Mouse (Mus musculus): Measurements from ENCODE around the gene Acbd4. TPM values are rescaled to one million over a fixed set of nuclear protein-coding genes. Genes with fewer than 3 reads are reported as not detected.

Gene Acbd4
- total RNA-seq, 1 experiment, result 14.0 TPM

DNA sequence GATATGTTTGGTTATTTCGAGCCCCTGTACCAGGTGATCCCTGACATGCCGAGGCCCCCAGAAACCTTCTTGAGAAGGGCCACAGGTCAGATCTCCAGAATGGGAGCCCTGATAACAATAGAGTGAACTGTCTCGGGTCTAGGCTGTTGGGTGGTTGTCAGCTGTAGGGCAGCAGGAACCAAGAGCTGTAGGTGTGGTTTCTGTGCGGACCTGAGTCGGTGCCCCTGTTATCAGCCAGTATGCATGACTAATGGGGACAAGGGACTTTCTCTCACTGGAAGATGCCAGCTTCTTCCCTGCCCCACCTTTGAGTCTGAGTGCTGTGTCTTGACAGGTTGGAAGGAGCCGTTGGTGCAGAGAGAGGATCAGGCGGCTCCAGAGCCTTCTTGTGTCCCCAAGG, 3.0 kb downstream of the Acbd4 start:
- Histone ChIP-seq H3K9ac (ENCODE audit: insufficient read depth, low read depth, low read length, poor library complexity, severe bottlenecking) (no peak overlapping the region), H3K36me3 (ENCODE audit: control insufficient read depth, insufficient read depth, low read length, poor library complexity, severe bottlenecking) (no peaks in the 10 kb centered on the region), H3K9me3 (ENCODE audit: control insufficient read depth, insufficient read depth, low read depth, low read length) (no peaks in the 10 kb centered on the region), H3K4me1 (ENCODE audit: control insufficient read depth in 2 of 2, insufficient read depth in 2 of 2, low read length in 2 of 2, poor library complexity in 1 of 2) (peaks cover 0 to 26% of the 10 kb centered on the region in 2 experiments; a peak in 2 of 4 replicates), H3K4me3 (ENCODE audit: insufficient read depth in 1 of 2, low read depth in 1 of 2, low read length in 2 of 2, poor library complexity in 1 of 2, severe bottlenecking in 1 of 2) (no peak overlapping the region), H3K27ac (ENCODE audit: insufficient read depth, low read depth, low read length, poor library complexity, severe bottlenecking) (no peak overlapping the region)
- TF ChIP-seq CHD2 (IDR thresholded peaks at IDR 0.05; ENCODE audit: low read depth, low read length), result no peak
- no peak for TF ChIP-seq ZC3H11A (IDR thresholded peaks at IDR 0.05; ENCODE audit: borderline replicate concordance, low read depth, low read length)
- DNase-seq (ENCODE audit: low read depth, low spot score), result no peak
- in situ Hi-C loops (cut with MboI; ENCODE audit: low sequenced_read_pairs in 2 of 2, unreplicated experiment in 2 of 2), result no loop called here

DNA sequence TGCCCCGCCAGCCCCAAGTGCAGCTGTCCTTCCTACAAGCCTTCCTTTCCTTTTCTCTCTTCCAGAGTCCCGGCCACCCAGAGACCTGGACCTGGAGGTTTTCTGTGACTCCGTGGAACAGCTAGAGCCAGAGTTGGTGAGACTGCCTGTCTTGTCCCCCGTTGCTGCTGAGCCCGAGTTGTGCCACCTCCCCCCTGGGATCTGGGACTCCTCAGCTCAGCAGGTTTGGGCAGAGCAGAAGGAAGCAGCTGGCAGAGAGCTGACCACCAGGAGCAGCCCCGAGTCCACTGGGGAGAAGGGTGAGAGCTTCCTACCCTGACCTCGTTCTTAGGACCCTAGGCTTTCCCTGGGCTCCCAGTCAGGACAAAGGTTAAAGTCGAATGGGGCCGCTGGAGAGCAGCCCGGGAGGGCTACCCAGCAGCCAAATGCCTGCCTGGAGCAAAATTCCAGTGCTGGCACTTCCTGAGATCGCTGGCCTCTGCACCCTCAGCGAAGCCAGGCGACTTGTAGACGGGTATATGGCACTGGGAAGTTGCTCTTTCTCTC, 3.8 kb downstream of the Acbd4 start:
- no peaks in the 10 kb centered on the region for H3K36me3 ChIP-seq (ENCODE audit: control insufficient read depth, insufficient read depth, low read length, poor library complexity, severe bottlenecking)
- no peak overlapping the region for H3K27ac ChIP-seq (ENCODE audit: insufficient read depth, low read depth, low read length, poor library complexity, severe bottlenecking)
- in situ Hi-C loops (cut with MboI; ENCODE audit: low sequenced_read_pairs in 2 of 2, unreplicated experiment in 2 of 2), result no loop called here
- H3K4me1 ChIP-seq (ENCODE audit: control insufficient read depth in 2 of 2, insufficient read depth in 2 of 2, low read length in 2 of 2, poor library complexity in 1 of 2), result peaks cover 0 to 25% of the 10 kb centered on the region in 2 experiments; a peak in 2 of 4 replicates
- no peak overlapping the region for H3K4me3 ChIP-seq (ENCODE audit: insufficient read depth in 1 of 2, low read depth in 1 of 2, low read length in 2 of 2, poor library complexity in 1 of 2, severe bottlenecking in 1 of 2)
- H3K9me3 ChIP-seq (ENCODE audit: control insufficient read depth, insufficient read depth, low read depth, low read length), result no peaks in the 10 kb centered on the region
- no peak overlapping the region for H3K9ac ChIP-seq (ENCODE audit: insufficient read depth, low read depth, low read length, poor library complexity, severe bottlenecking)
- DNase-seq (ENCODE audit: low read depth, low spot score), result no peak
- TF ChIP-seq ZC3H11A (IDR thresholded peaks at IDR 0.05; ENCODE audit: borderline replicate concordance, low read depth, low read length) (no peak), HCFC1 (IDR thresholded peaks at IDR 0.05; ENCODE audit: borderline replicate concordance, insufficient read depth, low read length) (no peak), ZNF384 (IDR thresholded peaks at IDR 0.05; ENCODE audit: low read depth, low read length) (no peak), CHD2 (IDR thresholded peaks at IDR 0.05; ENCODE audit: low read depth, low read length) (no peak), MAFK (IDR thresholded peaks at IDR 0.05; ENCODE audit: insufficient read depth, low read depth, low read length) (no peak)

DNA sequence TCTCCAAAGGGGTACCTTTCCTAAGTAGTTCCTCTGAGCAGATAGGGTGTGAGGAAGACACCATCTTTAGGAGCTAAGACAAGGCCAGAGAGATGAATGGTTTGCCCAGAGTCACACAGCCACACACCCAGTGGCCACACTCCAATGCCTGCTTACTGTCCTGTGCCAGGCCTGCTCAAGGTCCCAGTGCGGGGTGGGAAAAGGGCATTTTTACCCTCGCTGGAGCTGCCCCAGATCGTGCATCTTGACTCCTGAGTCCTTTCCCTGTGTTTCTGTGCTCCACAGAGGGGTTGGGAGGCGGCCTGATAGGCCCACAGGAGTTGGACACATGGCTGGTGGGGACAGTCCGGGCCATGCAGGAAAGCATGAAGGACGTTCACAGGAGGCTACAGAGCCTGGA, 4.3 kb downstream of the Acbd4 start:
- no peak for TF ChIP-seq ZC3H11A (IDR thresholded peaks at IDR 0.05; ENCODE audit: borderline replicate concordance, low read depth, low read length)
- TF ChIP-seq CHD2 (IDR thresholded peaks at IDR 0.05; ENCODE audit: low read depth, low read length), result no peak
- TF ChIP-seq ZNF384 (IDR thresholded peaks at IDR 0.05; ENCODE audit: low read depth, low read length), result no peak
- no peak for TF ChIP-seq HCFC1 (IDR thresholded peaks at IDR 0.05; ENCODE audit: borderline replicate concordance, insufficient read depth, low read length)
- TF ChIP-seq MAFK (IDR thresholded peaks at IDR 0.05; ENCODE audit: insufficient read depth, low read depth, low read length), result no peak
- DNase-seq (ENCODE audit: low read depth, low spot score), result no peak
- Histone ChIP-seq H3K9me3 (ENCODE audit: control insufficient read depth, insufficient read depth, low read depth, low read length) (no peaks in the 10 kb centered on the region), H3K4me3 (ENCODE audit: insufficient read depth in 1 of 2, low read depth in 1 of 2, low read length in 2 of 2, poor library complexity in 1 of 2, severe bottlenecking in 1 of 2) (no peak overlapping the region), H3K9ac (ENCODE audit: insufficient read depth, low read depth, low read length, poor library complexity, severe bottlenecking) (0 out of 2 replicates have a peak overlapping the region, but pooled peaks have one; percentile 17), H3K36me3 (ENCODE audit: control insufficient read depth, insufficient read depth, low read length, poor library complexity, severe bottlenecking) (no peaks in the 10 kb centered on the region), H3K4me1 (ENCODE audit: control insufficient read depth in 2 of 2, insufficient read depth in 2 of 2, low read length in 2 of 2, poor library complexity in 1 of 2) (peaks cover 0 to 26% of the 10 kb centered on the region in 2 experiments; a peak in 2 of 4 replicates), H3K27ac (ENCODE audit: insufficient read depth, low read depth, low read length, poor library complexity, severe bottlenecking) (no peak overlapping the region)
- in situ Hi-C loops (cut with MboI; ENCODE audit: low sequenced_read_pairs in 2 of 2, unreplicated experiment in 2 of 2), result no loop called here

DNA sequence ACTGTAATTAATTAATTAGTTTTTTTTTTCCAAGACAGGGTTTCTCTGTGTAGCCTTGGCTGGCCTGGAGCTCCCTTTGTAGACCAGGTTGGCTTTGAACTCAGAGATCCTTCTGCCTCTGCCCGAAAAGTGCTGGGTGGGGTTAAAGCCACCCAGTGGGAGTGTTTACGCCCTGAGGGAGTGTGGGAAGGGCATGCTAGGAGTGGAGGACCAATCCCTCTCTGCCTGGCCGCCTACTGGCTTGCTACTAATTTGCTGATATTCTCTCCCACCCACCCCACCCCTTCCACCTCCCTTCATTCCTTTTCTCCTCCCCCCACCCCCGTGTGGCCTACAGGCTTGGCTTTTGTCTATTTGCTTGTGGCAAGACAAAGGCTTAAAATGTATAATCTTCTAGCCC, 4.9 kb downstream of the Acbd4 start:
- no peak overlapping the region for H3K27ac ChIP-seq (ENCODE audit: insufficient read depth, low read depth, low read length, poor library complexity, severe bottlenecking)
- no peak overlapping the region for H3K4me3 ChIP-seq (ENCODE audit: insufficient read depth in 1 of 2, low read depth in 1 of 2, low read length in 2 of 2, poor library complexity in 1 of 2, severe bottlenecking in 1 of 2)
- H3K36me3 ChIP-seq (ENCODE audit: control insufficient read depth, insufficient read depth, low read length, poor library complexity, severe bottlenecking), result no peaks in the 10 kb centered on the region
- in situ Hi-C loops (cut with MboI; ENCODE audit: low sequenced_read_pairs in 2 of 2, unreplicated experiment in 2 of 2), result no loop called here
- H3K9ac ChIP-seq (ENCODE audit: insufficient read depth, low read depth, low read length, poor library complexity, severe bottlenecking), result no peak overlapping the region; the same call in 1 of the 2 replicates
- no peak for TF ChIP-seq HCFC1 (IDR thresholded peaks at IDR 0.05; ENCODE audit: borderline replicate concordance, insufficient read depth, low read length)
- TF ChIP-seq MAFK (IDR thresholded peaks at IDR 0.05; ENCODE audit: insufficient read depth, low read depth, low read length), result no peak
- TF ChIP-seq CHD2 (IDR thresholded peaks at IDR 0.05; ENCODE audit: low read depth, low read length), result no peak
- no peak for TF ChIP-seq ZC3H11A (IDR thresholded peaks at IDR 0.05; ENCODE audit: borderline replicate concordance, low read depth, low read length)
- no peak for TF ChIP-seq ZNF384 (IDR thresholded peaks at IDR 0.05; ENCODE audit: low read depth, low read length)
- DNase-seq (ENCODE audit: low read depth, low spot score), result peak; percentile 81
- no peaks in the 10 kb centered on the region for H3K9me3 ChIP-seq (ENCODE audit: control insufficient read depth, insufficient read depth, low read depth, low read length)
- H3K4me1 ChIP-seq (ENCODE audit: control insufficient read depth in 2 of 2, insufficient read depth in 2 of 2, low read length in 2 of 2, poor library complexity in 1 of 2), result peaks cover 0 to 26% of the 10 kb centered on the region in 2 experiments; a peak in 3 of 4 replicates

DNA sequence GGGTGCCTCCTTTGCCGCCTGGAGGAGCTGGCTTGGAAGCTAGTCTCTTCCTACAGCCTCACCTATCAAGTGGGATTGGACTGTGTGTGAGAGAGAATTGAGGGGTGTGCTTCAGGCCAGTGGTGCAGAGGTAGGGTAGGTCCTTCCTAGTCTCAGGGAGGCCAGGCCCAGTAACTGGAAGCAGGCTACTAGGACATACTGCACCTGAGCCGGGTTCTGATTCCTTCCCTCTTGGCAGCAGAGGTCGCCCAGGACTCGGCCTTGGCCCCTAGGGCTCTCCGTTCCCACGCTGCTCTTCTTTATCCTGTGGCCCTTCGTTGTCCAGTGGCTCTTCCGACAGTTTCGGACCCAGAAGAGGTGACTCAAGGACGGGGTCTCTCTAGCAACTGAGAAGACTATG, 9.8 kb downstream of the Acbd4 start:
- H3K9ac ChIP-seq (ENCODE audit: insufficient read depth, low read depth, low read length, poor library complexity, severe bottlenecking), result peak overlapping the region; percentile 71
- no peaks in the 10 kb centered on the region for H3K9me3 ChIP-seq (ENCODE audit: control insufficient read depth, insufficient read depth, low read depth, low read length)

More for the DNA sequence above, 9.8 kb downstream of the Acbd4 start:
- Histone ChIP-seq H3K27ac (ENCODE audit: insufficient read depth, low read depth, low read length, poor library complexity, severe bottlenecking) (peak overlapping the region; percentile 82), H3K36me3 (ENCODE audit: control insufficient read depth, insufficient read depth, low read length, poor library complexity, severe bottlenecking) (no peaks in the 10 kb centered on the region), H3K4me3 (ENCODE audit: insufficient read depth in 1 of 2, low read depth in 1 of 2, low read length in 2 of 2, poor library complexity in 1 of 2, severe bottlenecking in 1 of 2) (peak overlapping the region; percentile 52 to 59), H3K4me1 (ENCODE audit: control insufficient read depth in 2 of 2, insufficient read depth in 2 of 2, low read length in 2 of 2, poor library complexity in 1 of 2) (peaks cover 2 to 10% of the 10 kb centered on the region in 2 experiments; a peak in 3 of 4 replicates)
- no peak for DNase-seq (ENCODE audit: low read depth, low spot score)
- in situ Hi-C loops (cut with MboI; ENCODE audit: low sequenced_read_pairs in 2 of 2, unreplicated experiment in 2 of 2), result no loop called here
- no peak for TF ChIP-seq HCFC1 (IDR thresholded peaks at IDR 0.05; ENCODE audit: borderline replicate concordance, insufficient read depth, low read length)
